Mouse (Mus musculus): ENCODE data around the gene Hes5.

Gene Hes5

DNA sequence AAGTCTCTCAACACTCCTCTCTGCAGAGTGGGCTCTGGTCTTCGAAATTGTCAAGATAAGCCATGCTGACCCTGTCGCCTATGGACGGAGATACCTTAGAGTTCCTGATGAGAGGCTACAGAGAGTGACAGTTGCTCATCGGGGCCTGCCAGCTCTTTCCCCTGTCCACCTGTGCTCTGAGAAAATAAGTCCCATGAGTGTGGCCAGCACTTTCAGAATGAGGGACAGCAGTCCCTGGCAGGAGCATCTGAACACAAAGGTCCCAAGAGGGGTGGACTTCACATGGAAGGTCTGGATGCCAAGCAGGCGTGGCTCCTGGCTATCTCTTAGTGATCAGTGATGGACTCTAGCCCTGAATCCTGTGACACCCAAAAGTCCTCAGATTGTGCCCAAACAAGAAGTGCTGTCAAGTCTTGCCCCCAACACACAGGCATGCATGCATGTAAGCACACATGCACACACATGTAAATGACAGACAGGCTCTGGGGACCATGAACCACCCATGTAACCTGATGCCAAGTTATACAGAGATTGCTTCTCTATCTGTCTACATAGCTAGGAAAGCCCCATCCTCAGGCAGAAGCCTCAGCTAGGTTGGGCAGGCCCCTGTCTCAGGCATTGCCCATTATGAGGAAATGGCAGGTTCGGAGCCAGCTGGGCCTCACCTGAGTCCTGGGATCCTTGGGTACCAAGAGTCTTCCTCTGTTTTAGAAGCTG lies 17.2 kb upstream of the Hes5 start:
- DNase-seq, result peak; percentile 29

DNA sequence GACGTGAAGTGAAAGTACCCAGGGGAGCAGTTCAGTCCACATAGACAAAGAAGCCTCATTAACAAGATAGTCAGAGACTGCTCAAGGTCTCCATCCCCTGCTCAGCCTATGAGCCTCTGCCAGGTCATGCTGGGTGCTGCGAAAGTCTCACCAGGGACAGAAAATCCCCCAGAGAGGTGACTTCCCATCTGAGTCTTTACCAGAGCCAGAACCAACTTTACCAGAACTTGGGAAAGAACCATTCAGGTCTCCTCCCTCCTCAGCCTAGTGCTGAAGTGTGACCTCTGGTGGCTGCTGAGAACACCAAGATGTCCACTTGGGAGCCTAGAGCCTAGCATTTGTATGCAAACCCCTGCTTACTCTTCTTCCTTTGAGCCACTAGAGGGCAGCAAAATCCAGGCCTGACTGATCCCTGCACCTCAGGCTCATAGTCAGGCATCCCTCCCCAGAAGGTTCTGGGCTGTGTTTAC lies 16.6 kb upstream of the Hes5 start:
- peak; percentile 88 for DNase-seq

DNA sequence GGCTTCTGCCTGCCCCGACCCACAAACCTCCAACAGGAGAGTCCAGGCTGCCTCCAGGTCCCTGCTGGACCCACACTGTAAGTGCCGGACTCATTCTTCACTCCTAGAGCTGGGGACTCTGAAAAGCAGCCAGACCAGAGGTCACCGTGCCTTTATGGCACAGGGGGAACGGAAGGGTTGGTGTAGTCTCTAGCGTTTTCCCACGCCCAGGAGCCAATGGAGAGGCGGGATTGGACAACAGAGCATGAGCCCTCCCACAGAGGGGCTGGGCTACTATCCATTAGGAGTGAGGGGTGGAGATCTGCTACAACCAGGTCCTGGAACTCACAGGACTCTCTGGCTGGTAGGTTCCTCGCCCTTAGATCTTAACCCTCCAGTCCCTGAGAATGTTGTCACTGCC lies 14.4 kb upstream of the Hes5 start:
- peak; percentile 77 for DNase-seq

DNA sequence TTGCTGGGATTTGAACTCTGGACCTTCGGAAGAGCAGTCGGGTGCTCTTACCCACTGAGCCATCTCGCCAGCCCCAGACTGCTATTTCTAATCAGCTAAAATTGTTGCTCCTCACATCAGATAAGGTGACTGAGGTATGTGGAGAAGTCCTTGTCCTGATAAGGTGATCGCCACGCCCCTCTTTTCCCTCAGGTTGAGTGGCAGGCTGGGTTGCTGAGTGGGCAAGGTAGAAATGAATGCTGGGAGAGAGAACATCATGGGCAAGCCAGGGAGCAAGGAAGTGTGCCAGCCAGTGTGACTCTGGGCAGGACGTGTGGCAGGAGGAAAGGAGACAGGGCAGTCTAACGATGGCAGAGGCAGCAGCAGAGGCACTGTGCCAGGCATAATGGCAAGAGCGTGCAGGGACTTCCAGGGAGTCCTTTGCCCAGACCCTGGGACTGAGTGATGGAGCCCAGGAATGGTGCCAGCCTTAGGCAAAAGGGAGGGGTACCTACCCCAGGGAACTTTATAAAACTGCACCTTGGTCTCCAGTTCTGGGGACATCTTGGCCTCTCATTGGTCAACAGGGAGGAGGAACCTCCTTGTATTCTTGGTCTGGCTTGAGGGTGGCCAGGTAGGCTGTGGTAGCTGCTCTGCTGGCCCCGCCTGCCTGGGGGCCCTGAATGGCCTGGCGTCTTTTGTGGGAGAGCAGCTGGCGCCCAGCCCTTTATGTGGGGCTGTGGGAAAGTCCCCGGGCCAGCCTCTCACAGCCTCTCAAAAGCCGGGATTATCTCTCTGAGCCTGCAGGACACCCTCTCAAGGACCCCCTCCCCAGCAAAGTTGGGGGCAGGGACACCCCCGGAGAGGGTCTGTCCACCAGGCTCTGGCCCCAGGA lies 12.4 kb upstream of the Hes5 start:
- peak; percentile 37 for DNase-seq

DNA sequence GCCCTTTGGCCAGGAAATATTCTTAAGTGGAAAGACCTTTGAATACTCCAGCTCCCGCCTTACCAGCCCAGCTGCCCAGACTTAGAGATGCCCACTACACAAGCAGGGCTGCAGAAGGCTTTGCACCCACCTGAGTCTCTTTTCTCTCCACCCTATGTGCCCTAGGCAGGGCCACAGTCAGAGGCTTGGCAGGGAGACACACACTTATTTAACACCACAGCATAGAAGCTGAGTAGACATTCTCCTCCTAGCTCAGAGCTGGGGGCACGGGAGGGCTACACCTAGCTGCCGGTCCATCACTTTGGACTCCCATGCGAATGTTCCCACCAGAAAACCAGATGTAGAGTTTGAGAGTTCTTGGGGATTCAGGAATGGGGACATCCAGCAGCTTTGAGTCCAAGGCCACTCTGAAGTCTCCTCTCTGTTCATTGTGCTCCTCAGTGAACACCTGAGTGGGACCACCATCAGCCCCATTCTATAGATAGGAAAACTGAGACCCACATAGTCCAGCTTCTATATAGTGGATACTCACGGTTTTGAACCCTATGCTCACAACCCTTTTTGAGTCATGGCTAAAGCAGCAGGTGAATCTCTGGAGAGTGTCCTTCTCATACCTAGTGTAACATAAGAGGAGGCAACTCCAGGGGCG lies 11.7 kb upstream of the Hes5 start:
- no peak for DNase-seq

DNA sequence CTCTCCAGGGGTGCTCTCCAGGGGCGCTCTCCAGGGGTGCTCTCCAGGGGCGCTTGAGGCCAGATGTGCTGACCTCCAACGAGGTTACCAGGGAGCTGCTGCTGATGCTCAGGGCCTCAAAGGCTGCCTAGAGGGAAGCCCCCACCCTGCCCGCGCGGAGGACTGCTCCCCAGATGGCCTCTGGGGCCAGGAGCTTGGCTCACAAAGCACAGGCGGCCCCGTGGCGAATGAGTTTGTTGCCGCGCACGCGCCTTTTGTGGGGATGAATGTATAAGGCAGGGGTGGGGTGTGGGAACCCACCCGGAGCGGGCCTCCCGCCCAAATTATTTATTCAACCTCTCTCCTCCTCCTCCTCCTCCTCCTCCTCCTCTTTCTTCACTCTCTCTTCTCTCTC lies 11.1 kb upstream of the Hes5 start:
- DNase-seq, result peak; percentile 34

DNA sequence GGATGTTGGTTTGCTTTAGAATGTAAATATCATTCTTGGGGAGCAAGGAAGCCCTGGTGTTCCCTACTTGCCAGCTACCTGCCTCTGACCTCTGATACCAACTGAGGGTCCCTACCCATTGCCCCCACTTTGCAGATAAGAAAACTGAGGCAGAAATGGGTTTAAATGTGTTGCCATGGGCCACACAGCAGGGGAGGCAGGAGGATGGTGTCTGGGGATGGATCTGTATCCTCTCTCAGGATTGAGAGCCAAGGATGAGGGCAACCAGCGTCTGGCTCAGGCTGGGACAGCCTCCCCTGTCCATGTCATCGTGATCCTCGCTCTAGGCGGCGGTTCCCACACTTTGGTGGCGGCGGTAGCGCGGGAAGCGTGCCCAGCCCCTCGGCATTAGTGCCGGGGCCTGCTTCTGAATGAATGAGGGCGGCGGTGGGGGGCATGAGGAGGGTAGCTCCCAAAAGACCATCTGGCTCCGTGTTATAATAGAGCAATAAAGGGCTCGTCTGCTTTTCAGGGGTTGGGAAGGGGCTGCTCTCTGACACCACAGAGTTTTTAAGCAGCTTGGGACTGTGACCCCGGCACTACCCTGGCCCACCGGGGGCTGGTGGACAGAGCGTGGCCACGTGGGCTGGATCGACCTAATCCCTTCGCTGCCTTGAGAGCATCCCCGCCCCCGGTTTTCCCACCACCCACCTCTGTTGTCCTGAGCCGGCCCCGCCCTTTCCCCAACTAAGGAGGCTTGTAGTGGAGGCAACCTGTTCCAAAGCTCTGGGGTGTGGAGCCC lies 8.1 kb upstream of the Hes5 start:
- no peak for DNase-seq

DNA sequence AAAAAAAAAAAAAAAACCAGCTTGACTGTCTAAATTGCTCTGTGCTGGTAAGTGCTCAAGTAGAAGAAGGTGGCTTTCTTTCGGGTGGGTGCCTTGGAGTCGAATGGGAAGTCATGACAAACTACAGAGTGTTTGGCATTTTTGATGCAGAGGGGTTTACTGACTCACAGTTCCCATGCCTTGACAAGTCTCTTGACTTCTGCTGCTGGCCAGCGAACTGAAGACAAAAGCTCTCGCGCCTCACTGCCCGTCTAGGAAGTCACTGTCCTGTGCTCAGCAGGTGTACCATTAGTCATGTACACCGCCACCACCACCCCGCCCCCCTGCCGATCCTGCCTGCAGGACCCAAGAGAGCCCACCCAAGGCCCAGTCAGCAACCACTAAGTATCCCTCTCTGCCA lies 4.1 kb upstream of the Hes5 start:
- no peak for DNase-seq

DNA sequence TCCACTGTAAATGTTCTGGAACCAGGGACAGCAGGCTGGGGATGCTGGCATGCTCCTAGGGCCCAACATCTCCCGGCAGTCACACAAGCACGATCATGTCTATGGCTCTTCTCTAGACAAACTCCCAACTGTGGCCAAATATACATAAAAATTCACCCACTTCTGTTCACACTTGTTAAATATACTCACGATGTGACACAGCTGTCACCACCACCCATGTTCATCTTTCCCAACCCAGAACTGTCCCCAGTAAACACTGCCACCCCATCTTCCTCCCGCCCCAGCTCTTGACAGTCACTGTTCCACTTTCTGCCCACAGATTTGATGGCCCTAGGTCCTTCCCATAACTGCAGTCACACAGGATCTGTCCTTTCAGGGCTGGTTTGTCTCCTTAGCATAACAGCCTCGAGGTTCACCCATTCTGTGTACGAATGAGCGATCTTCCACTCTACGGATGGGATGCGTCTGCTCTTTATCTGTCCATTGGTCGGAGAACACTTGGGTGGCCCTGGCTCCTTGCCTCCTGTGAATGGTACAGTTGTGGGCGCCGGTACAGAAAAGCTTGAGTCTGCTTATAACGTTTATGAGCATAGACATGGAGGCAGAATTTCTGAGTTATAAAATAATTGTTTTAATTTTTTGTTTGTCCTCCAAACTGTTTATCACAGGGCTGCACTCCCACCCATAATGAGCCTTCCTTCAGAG lies 3.3 kb upstream of the Hes5 start:
- peak; percentile 38 for DNase-seq

DNA sequence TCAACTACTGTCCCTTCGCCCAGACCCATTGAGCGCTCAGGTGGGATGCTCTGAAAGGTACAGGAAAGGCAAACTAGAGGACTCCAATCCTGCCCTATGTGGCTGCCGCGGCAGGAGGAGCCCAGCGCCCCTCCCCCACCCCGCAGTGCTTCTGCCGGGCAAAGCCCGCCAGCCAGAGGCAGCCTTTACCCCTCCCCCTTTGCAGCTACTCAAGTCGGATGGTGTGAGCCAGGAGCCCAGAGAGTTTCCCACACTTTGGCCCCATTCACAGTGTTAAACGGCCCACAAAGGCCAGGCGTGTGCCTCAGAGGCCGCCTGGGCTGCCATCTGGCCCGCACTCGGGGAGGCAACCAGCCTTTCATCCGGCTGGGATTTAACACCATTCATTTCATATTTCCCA lies 2.6 kb upstream of the Hes5 start:
- peak; percentile 81 for DNase-seq

DNA sequence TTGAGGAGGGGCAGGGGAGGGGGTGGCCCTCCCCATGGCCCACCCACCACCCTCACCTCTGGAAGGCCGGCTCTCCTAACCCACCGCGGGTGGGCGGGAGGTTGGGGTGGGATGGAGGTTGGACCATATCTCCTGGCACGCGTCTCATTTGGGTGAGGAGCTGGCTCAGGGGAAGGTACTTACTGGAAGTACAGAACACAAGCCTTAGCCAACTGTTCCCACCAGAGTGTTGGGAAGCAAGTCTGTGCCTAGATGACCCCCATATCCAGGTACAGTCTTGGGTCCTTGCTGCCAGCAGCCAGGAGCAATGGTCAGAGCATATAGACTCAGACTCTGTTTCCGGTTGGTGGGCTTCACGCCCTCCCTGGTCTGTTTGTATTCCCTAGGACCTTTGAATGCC lies 2.1 kb upstream of the Hes5 start:
- DNase-seq, result peak; percentile 59

DNA sequence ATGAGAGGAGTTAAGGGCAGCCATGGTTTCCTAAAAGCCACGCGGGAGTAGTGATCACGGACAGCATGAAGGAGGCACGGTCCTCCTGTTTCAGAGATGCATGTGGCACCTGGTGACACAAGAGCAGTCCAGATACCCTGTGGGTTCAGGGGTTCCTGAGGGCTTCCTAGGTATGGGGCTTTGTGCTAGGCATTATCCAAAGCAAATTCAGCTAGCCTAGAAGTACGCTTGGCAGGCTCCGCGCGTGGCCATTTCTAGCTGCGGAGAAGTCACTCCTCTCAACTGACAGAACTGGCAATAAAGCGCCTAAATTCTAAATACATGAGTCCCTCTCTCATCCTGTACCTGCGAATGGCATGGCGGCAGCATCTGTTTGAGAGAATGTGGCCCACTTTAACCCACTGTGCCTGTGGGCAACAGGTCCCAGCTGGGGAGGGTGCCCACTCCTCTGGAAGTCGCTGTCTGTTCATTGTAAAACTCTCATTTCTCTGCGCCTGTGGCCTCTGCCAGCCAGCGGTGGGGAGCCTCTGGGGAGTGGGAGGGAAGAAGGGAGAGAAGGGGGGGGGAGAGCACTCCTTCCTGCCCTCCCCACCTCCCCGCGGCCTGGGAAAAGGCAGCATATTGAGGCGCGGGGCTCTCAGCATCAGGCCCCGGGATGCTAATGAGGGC lies 568 bp upstream of the Hes5 start:
- peak; percentile 56 for DNase-seq

DNA sequence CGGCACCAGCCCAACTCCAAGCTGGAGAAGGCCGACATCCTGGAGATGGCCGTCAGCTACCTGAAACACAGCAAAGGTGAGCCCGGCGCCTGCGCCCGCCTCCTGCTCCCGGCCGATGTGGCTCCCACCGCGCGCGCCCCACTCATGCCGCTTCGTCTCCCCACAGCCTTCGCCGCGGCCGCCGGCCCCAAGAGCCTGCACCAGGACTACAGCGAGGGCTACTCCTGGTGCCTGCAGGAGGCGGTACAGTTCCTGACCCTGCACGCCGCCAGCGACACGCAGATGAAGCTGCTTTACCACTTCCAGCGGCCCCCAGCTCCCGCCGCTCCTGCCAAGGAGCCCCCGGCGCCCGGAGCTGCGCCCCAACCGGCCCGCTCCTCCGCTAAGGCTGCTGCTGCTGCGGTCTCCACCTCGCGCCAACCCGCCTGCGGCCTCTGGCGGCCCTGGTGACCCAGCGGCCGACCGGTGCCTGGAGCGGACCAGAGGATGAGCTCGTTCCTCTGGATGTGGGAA lies 559 bp downstream of the Hes5 start:
- peak; percentile 71 for DNase-seq

DNA sequence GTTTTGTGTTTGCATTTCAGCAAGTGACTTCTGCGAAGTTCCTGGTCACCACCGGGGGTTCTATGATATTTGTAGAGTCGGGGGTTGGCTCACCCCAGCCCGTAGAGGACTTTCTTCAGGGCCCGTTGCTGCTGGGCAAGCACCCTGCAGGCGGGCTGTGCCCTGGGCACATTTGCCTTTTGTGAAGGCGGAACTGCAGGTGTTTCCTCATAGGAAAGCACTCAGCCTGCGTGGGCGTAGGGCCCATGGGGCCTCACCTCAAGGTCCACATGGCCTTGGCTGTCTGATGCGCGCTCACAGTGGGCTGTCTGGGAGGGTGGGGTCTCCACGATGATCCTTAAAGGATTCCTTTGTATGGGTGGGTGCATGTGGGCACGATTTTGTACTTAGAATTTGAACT lies 1.2 kb downstream of the Hes5 start:
- DNase-seq, result peak; percentile 66

DNA sequence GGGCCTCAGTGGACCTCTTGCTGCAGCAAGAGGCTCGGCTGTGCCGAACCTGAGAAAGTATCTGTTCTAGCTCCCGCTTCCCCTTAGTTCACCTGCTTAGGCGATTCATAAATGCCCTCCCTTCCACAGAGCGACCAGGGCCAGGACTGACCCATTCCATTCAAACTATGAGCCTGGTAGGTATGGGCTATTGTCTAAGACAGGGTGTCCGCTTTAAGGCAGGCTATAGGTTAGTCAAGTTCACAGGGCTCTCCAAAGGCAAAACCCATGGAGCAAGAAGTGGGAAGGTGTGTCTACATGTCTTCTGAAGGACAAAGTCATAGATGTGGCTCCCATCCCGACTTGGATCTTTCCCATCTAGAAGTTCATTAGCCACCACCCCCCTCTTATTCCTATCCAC lies 2.0 kb downstream of the Hes5 start:
- peak; percentile 53 for DNase-seq

DNA sequence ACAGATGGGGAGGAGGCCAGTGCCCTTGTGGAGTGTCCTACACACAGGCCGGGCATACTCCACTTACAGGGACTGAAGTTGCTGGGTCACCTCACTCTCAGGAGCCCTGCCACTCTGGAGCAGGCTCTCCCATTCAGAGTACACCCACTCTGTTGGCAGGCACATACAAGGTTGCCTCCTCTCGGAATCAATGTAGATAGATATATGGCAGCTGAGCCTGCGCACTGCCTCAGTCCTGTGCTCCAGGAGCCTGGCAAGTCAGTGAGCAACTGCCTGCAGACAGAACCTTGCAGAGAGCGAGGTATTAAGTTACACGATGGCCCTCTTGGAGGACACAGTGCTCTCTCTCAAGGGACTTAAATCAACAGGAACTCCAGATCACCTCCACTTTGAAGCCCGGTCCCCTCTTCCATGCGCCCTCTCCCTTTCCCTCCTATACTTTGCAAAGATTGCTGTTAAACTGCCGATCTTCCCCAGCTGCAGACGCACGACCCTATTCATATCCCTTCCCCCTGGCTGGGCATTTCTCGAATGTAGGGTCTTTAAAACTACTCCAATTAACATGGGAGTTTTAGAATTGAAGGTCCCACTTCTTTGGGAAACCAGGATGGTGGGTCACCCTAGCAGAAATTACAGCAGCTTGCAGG lies 2.6 kb downstream of the Hes5 start:
- peak; percentile 73 for DNase-seq

DNA sequence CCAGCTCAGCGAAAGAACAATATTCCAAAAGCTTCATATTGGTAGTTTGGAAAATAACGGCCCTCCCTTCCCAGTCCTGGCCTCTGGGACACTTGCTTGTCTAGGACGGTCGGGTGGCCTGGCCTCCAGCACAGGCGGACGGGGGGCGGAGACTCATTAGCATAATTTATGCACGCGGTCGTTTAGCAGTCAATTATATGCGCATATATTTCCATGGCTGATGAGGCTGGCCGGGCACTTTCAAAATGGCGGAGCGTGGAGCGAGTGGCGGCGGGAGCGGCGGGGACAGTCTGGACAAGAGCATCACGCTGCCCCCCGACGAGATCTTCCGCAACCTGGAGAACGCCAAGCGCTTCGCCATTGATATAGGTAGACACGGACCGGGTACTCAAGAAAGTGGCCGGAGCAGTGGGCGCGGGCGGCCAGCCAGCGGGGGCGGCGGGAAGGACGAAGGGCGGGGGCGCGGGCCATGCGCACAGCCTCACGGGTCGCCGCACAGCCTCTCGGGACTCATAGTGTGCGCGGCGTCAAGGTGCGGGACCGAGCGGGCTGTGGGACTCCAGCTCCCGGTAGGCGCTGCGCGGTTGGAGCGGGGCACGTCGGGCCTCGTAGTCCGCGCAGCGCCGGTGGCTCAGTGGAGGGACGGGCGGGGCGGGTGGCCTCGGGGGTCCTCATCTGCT lies 3.3 kb downstream of the Hes5 start, which contains the start of gene Pank4:
TSS of gene Pank4 (plus strand) at position 223 of the 680 bp plus-strand sequence.
- DNase-seq, result peak; percentile 94

DNA sequence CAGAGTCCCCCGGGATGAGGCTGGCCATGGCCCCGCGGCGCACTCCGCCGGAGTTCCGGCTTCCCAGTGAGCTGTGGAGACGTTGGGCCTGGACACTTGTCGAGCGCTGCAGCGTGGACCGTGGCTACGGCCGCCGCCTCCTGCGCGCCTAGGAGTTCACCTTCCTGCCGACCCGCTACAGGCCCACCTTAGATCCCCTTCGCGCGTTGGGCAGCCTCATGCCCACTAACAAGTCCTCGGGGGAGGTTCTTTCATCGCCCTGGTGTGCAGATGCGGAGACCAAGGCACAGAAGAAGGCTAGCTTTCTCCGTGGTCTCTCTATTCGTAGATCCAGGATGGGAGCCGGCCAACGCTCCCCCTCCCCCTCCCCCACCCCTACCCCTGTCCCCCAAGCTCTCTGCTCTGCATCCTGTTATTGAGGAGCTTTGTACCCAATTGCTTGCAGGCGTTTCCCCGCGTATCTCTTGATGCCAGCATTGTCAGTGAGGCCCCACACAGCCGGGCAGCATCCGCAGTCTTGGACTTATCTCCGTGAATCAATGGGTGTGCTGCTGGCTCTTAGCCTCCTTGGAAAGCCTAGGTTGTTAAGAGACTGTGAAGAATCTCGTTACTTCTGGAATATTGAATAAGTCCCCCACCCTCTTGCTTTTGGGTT lies 4.0 kb downstream of the Hes5 start:
- DNase-seq, result no peak

DNA sequence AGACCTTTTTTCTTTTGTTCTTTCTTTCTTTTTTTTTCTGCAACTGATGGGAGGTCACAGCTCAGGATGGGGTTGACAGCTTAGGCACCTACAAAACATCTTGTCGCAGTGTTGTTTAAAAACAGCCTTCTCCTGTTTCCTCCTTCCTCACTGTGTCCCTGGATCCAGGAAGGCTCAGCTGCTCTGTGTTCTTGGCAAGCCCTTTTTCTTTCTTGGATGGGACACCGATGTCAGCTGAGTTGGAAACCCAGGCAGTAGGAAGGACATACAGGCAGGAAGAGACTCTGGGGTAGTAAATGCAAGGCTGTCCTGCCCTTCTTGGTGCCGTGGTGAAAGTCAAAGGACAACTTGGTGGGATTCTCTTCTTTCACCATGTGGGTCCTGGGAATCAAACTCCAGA lies 5.1 kb downstream of the Hes5 start:
- DNase-seq, result no peak

DNA sequence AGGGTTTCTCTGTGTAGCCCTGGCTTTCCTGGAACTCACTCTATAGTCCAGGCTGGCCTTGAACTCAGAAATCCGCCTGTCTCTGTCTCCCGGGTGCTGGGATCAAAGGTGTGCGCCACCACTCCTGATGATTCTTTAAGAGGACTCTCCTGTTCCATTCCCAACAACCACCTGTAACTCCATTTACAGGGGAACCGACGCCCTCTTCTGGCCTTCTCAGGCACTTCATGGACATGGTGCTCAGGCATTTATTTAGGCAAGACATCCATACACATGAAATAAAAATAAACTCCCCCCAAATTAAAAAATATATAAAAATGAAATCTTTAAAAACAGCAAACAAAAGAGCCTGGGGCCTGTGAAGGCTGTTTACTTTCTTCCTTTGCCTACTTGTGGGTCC lies 6.5 kb downstream of the Hes5 start:
- peak; percentile 70 for DNase-seq
